Mouse (Mus musculus) MEL (cell line): ENCODE measurements around the gene 4930503B20Rik. TPM values are rescaled to one million over a fixed set of nuclear protein-coding genes. Genes with fewer than 3 reads are reported as not detected.
A peak's percentile ranks its signal among the peaks of the same experiment; 100 is the strongest.

Source experiments
- DNase-seq: peaks from one replicate; pipeline ENCODE4 v3.0.0; 2011; ENCODE audit warnings: low read depth, low spot score
- H3K27ac ChIP-seq: 2 replicates; pipeline ENCODE4 v1.5.1; 2012; ENCODE audit warnings: low read depth, mild to moderate bottlenecking, control low read depth, low read length, moderate library complexity; ENCODE audit not compliant: control insufficient read depth
- H3K27me3 ChIP-seq, 2 experiments: fragments of 150-350 bp in 1 of 2; sonication (generic) in 1 of 2; 2 replicates each; pipeline ENCODE4 v1.6.1; 2012; ENCODE audit warnings: low read length in 2 of 2, mild to moderate bottlenecking in 2 of 2, improper control_type of control experiment in 1 of 2, moderate library complexity in 1 of 2; ENCODE audit not compliant: insufficient read depth in 2 of 2, control insufficient read depth in 1 of 2
- H3K36me3 ChIP-seq, 2 experiments: 2 replicates each; pipeline ENCODE4 v1.6.1; 2012 to 2014; ENCODE audit warnings: low read length in 2 of 2, improper control_type of control experiment in 1 of 2, inconsistent platforms in 1 of 2, mild to moderate bottlenecking in 1 of 2; ENCODE audit not compliant: insufficient read depth in 2 of 2, control insufficient read depth in 1 of 2
- H3K4me1 ChIP-seq, 2 experiments: fragments of 150-350 bp in 1 of 2; sonication (generic) in 1 of 2; 2 replicates each; pipeline ENCODE4 v1.6.1; 2012; ENCODE audit warnings: low read length in 2 of 2, improper control_type of control experiment in 1 of 2, mild to moderate bottlenecking in 1 of 2; ENCODE audit not compliant: insufficient read depth in 2 of 2, control insufficient read depth in 1 of 2
- H3K4me3 ChIP-seq, 2 experiments: fragments of 150-350 bp in 1 of 2; sonication (generic) in 1 of 2; 2 replicates each; pipeline ENCODE4 v1.5.1; 2012; ENCODE audit warnings: low read depth in 2 of 2, low read length in 2 of 2, mild to moderate bottlenecking in 2 of 2, moderate library complexity in 2 of 2, control low read depth in 1 of 2, improper control_type of control experiment in 1 of 2; ENCODE audit not compliant: control insufficient read depth in 1 of 2, insufficient read depth in 1 of 2
- H3K79me2 ChIP-seq: 2 replicates; pipeline ENCODE4 v1.6.1; 2012; ENCODE audit warnings: mild to moderate bottlenecking, low read length, moderate library complexity; ENCODE audit not compliant: control insufficient read depth, poor library complexity, insufficient read depth
- H3K9ac ChIP-seq: 2 replicates; pipeline ENCODE4 v1.6.1; 2012; ENCODE audit warnings: low read depth, mild to moderate bottlenecking, control low read depth, low read length, moderate library complexity; ENCODE audit not compliant: control insufficient read depth, poor library complexity, severe bottlenecking
- H3K9me3 ChIP-seq: fragments of 150-350 bp; sonication (generic); replicated peaks from 2 replicates; pipeline ENCODE4 v1.6.1; 2012; ENCODE audit warnings: mild to moderate bottlenecking, low read length, improper control_type of control experiment, moderate library complexity; ENCODE audit not compliant: insufficient read depth
- CHD2 ChIP-seq: IDR thresholded peaks from 2 replicates; pipeline ENCODE4 v1.6.1; 2011; ENCODE audit warnings: low read length, improper control_type of control experiment
- CTCF ChIP-seq, 3 experiments: IDR thresholded peaks in 2 of 3; conservative IDR thresholded peaks in 1 of 3; 2 replicates each; pipeline ENCODE4 v1.5.1; 2011 to 2012; ENCODE audit warnings: low read length in 3 of 3, low read depth in 2 of 3, mild to moderate bottlenecking in 2 of 3, improper control_type of control experiment in 1 of 3, inconsistent platforms in 1 of 3, mixed read lengths in 1 of 3, moderate library complexity in 1 of 3; ENCODE audit not compliant: control insufficient read depth in 1 of 3, insufficient read depth in 1 of 3, poor library complexity in 1 of 3, severe bottlenecking in 1 of 3
- E2F4 ChIP-seq: IDR thresholded peaks from 2 replicates; pipeline ENCODE4 v1.6.1; 2011; ENCODE audit warnings: low read depth, low read length, improper control_type of control experiment, borderline replicate concordance
- ELF1 ChIP-seq: IDR thresholded peaks from 2 replicates; pipeline ENCODE4 v1.6.1; 2014; ENCODE audit warnings: low read depth, mild to moderate bottlenecking, inconsistent platforms, low read length, improper control_type of control experiment, moderate library complexity
- GABPA ChIP-seq: IDR thresholded peaks from 2 replicates; pipeline ENCODE4 v1.6.1; 2012; ENCODE audit warnings: low read depth, mild to moderate bottlenecking, inconsistent platforms, low read length, improper control_type of control experiment, moderate library complexity
- GATA1 ChIP-seq: IDR thresholded peaks from 2 replicates; pipeline ENCODE4 v1.6.1; 2011; ENCODE audit warnings: low read depth, low read length, improper control_type of control experiment
- JUND ChIP-seq: IDR thresholded peaks from 2 replicates; pipeline ENCODE4 v1.6.1; 2011; ENCODE audit warnings: low read depth, mild to moderate bottlenecking, improper control_type of control experiment, low read length
- KAT2A ChIP-seq: conservative IDR thresholded peaks from 2 replicates; pipeline ENCODE4 v1.6.1; 2012; ENCODE audit warnings: low read depth, low read length, improper control_type of control experiment, inconsistent platforms
- MAFK ChIP-seq: IDR thresholded peaks from 2 replicates; pipeline ENCODE4 v1.6.1; 2011; ENCODE audit warnings: low read depth, mild to moderate bottlenecking, low read length, improper control_type of control experiment, borderline replicate concordance
- MAX ChIP-seq: IDR thresholded peaks from 2 replicates; pipeline ENCODE4 v1.6.1; 2011; ENCODE audit warnings: low read length, improper control_type of control experiment
- MAZ ChIP-seq: IDR thresholded peaks from 2 replicates; pipeline ENCODE4 v1.6.1; 2012; ENCODE audit warnings: low read depth, mild to moderate bottlenecking, inconsistent platforms, low read length, improper control_type of control experiment
- MEF2A ChIP-seq: IDR thresholded peaks from 2 replicates; pipeline ENCODE4 v1.6.1; 2014; ENCODE audit warnings: low read depth, mild to moderate bottlenecking, inconsistent platforms, low read length, improper control_type of control experiment; ENCODE audit not compliant: poor library complexity, insufficient replicate concordance, severe bottlenecking; ENCODE audit errors: extremely low read depth
- MYB ChIP-seq: IDR thresholded peaks from 2 replicates; pipeline ENCODE4 v1.6.1; 2011; ENCODE audit warnings: mild to moderate bottlenecking, low read depth, low read length, improper control_type of control experiment
- NELFE ChIP-seq: IDR thresholded peaks from 2 replicates; pipeline ENCODE4 v1.6.1; 2011; ENCODE audit warnings: low read depth, low read length, improper control_type of control experiment
- NRF1 ChIP-seq: IDR thresholded peaks from 2 replicates; pipeline ENCODE4 v1.6.1; 2014; ENCODE audit warnings: low read depth, mild to moderate bottlenecking, inconsistent platforms, low read length, improper control_type of control experiment, moderate library complexity; ENCODE audit not compliant: poor library complexity, insufficient read depth, severe bottlenecking
- POLR2A ChIP-seq, 2 experiments: IDR thresholded peaks; 2 replicates each; pipeline ENCODE4 v1.6.1; 2011 to 2012; ENCODE audit warnings: low read length in 2 of 2, mild to moderate bottlenecking in 2 of 2, control low read depth in 1 of 2, improper control_type of control experiment in 1 of 2, low read depth in 1 of 2, moderate library complexity in 1 of 2; ENCODE audit not compliant: control insufficient read depth in 1 of 2, insufficient read depth in 1 of 2, poor library complexity in 1 of 2
- POLR2AphosphoS5 ChIP-seq: IDR thresholded peaks from 2 replicates; pipeline ENCODE4 v1.6.1; 2012; ENCODE audit warnings: low read depth, borderline replicate concordance, mild to moderate bottlenecking, inconsistent platforms, low read length, moderate library complexity, mixed read lengths
- RCOR1 ChIP-seq: IDR thresholded peaks from 2 replicates; pipeline ENCODE4 v1.6.1; 2012; ENCODE audit warnings: low read depth, mild to moderate bottlenecking, inconsistent platforms, low read length, improper control_type of control experiment
- SIN3A ChIP-seq: IDR thresholded peaks from 2 replicates; pipeline ENCODE4 v1.6.1; 2012; ENCODE audit warnings: low read length, improper control_type of control experiment, inconsistent platforms
- SMC3 ChIP-seq: IDR thresholded peaks from 2 replicates; pipeline ENCODE4 v1.6.1; 2011; ENCODE audit warnings: low read depth, low read length, improper control_type of control experiment
- TAL1 ChIP-seq: IDR thresholded peaks from 2 replicates; pipeline ENCODE4 v1.6.1; 2012; ENCODE audit warnings: mild to moderate bottlenecking, inconsistent platforms, low read length, moderate library complexity, mixed read lengths
- TBP ChIP-seq: IDR thresholded peaks from 2 replicates; pipeline ENCODE4 v1.8.0; 2011; ENCODE audit warnings: low read depth, low read length, improper control_type of control experiment
- TCF12 ChIP-seq: IDR thresholded peaks from 2 replicates; pipeline ENCODE4 v1.6.1; 2014; ENCODE audit warnings: low read depth, mild to moderate bottlenecking, inconsistent platforms, low read length, improper control_type of control experiment, moderate library complexity
- UBTF ChIP-seq: IDR thresholded peaks from 2 replicates; pipeline ENCODE4 v1.6.1; 2012; ENCODE audit warnings: low read depth, mild to moderate bottlenecking, inconsistent platforms, low read length, improper control_type of control experiment, moderate library complexity, borderline replicate concordance; ENCODE audit not compliant: insufficient read depth
- polyA plus RNA-seq, 2 experiments: library from polyadenylated mRNA; stranded (reverse) in 1 of 2; unstranded in 1 of 2; fragments of >175 nt in 1 of 2; fragments of >200 nt in 1 of 2; gene quantifications; 2 replicates each; pipeline versions ENCODE4 v1.2.1 to v1.2.4; 2012; ENCODE audit warnings: low replicate concordance in 2 of 2, low read depth in 1 of 2; ENCODE audit not compliant: insufficient read length in 2 of 2, insufficient read depth in 1 of 2, missing spikeins in 1 of 2
- total RNA-seq: library from RNA; depleted of rRNA; stranded (reverse); fragments of 300-350 nt; gene quantifications from 2 replicates; pipeline ENCODE4 v1.2.3, GENCODE M21; 2012

The 4930503B20Rik gene
- total and polyA plus RNA-seq, 3 experiments, result 0.08 TPM; not detected in 2

- 0 out of 2 replicates have a peak, but pooled peaks have one; percentile 5 for TF ChIP-seq TCF12
- TF ChIP-seq POLR2A (IDR thresholded peaks at IDR 0.05; ENCODE audit: control insufficient read depth in 1 of 2, insufficient read depth in 1 of 2, low read depth in 1 of 2, low read length in 2 of 2, poor library complexity in 1 of 2), result peak in 1 of 2 experiments; percentile 38; a peak in 1 of 4 replicates
These were observed 31.1 kb upstream of the 4930503B20Rik start (continued) for GRCm38 (mm10) chr3:146682140-146682651.

- H3K79me2 ChIP-seq, result no peaks in the 10 kb centered on the region
- TF ChIP-seq TBP, result no peak
- TF ChIP-seq E2F4, result no peak
- no peak for TF ChIP-seq POLR2AphosphoS5
- no peak for TF ChIP-seq POLR2A (IDR thresholded peaks at IDR 0.05; ENCODE audit: control insufficient read depth in 1 of 2, insufficient read depth in 1 of 2, low read depth in 1 of 2, low read length in 2 of 2, poor library complexity in 1 of 2)
- no peak for TF ChIP-seq CTCF (IDR thresholded peaks at IDR 0.05 in 2 of 3, conservative IDR thresholded peaks at IDR 0.05 in 1 of 3; ENCODE audit: control insufficient read depth in 1 of 3, insufficient read depth in 1 of 3, low read depth in 2 of 3, low read length in 3 of 3, poor library complexity in 1 of 3, severe bottlenecking in 1 of 3)
- TF ChIP-seq JUND, result peak; percentile 37; the same call in 1 of the 2 replicates
- TF ChIP-seq NELFE, result peak; percentile 27; the same call in 1 of the 2 replicates
- TF ChIP-seq TCF12, result 0 out of 2 replicates have a peak, but pooled peaks have one; percentile 3
- no peak for TF ChIP-seq ELF1
- peak; percentile 46 for TF ChIP-seq MYB
- TF ChIP-seq MAX, result 0 out of 2 replicates have a peak, but pooled peaks have one; percentile 12
- no peaks in the 10 kb centered on the region for H3K27me3 ChIP-seq
- H3K9ac ChIP-seq, result peak overlapping the region; percentile 75
- H3K4me3 ChIP-seq, result peak overlapping the region; percentile 55 to 58
- peaks cover 4 to 14% of the 10 kb centered on the region in 2 experiments for H3K4me1 ChIP-seq
- H3K36me3 ChIP-seq, result peaks cover 0 to 10% of the 10 kb centered on the region in 2 experiments; a peak in 2 of 4 replicates
- no peaks in the 10 kb centered on the region for H3K9me3 ChIP-seq
- peak; percentile 65 for DNase-seq
- H3K27ac ChIP-seq, result peak overlapping the region; percentile 93
These were observed 30.6 kb upstream of the 4930503B20Rik start for GRCm38 (mm10) chr3:146681696-146682095.

GRCm38 (mm10) chr3:146680625-146681024 lies 29.5 kb upstream of the 4930503B20Rik start:
- peaks cover 4% of the 10 kb centered on the region in 2 experiments; a peak in 3 of 4 replicates for H3K4me1 ChIP-seq
- H3K4me3 ChIP-seq, result no peak overlapping the region
- no peaks in the 10 kb centered on the region for H3K79me2 ChIP-seq
- no peak overlapping the region for H3K9ac ChIP-seq
- no peak for DNase-seq
- H3K9me3 ChIP-seq, result no peaks in the 10 kb centered on the region
- no peak overlapping the region for H3K27ac ChIP-seq
- TF ChIP-seq MAZ, result no peak
- TF ChIP-seq SIN3A, result no peak
- TF ChIP-seq CHD2, result no peak
- TF ChIP-seq GATA1, result no peak
- TF ChIP-seq UBTF, result no peak
- TF ChIP-seq E2F4, result no peak
- TF ChIP-seq GABPA, result no peak
- TF ChIP-seq RCOR1, result no peak
- no peak for TF ChIP-seq NRF1
- no peak for TF ChIP-seq TAL1
- no peak for TF ChIP-seq MEF2A
- TF ChIP-seq KAT2A, result no peak
- no peak for TF ChIP-seq SMC3
- TF ChIP-seq MAFK, result no peak
- no peak for TF ChIP-seq MYB
- no peak for TF ChIP-seq POLR2AphosphoS5
- no peak for TF ChIP-seq NELFE
- H3K27me3 ChIP-seq, result no peaks in the 10 kb centered on the region
- H3K36me3 ChIP-seq, result peaks cover 0 to 2% of the 10 kb centered on the region in 2 experiments; a peak in 2 of 4 replicates
